Mouse (Mus musculus) telencephalon, adult 2 months (tissue): Measurements from ENCODE around the gene Aebp1.

Experiments used
- DNase-seq: peaks from one replicate; pipeline ENCODE4 v3.0.0-alpha.2; 2011; ENCODE audit warnings: low read depth, low spot score

The Aebp1 gene

DNA sequence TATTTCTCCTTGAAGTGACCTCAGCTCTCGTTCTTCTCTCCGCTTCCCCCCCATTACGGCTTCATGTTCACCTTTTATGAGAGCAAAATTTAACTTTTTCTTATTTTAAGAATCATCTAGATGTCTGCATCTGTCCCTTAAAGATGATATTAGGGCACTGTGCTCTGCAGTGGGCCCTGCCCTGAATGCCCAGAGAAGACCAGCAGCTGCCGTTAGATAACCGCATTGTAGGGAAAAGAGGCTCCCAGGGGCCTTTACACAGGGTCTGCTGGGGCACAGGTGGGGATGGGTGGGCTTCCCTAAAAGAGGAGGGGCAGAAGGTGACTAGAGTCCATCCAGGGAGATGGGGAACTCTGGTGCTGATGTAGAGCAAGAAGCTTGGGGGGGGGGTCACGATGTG lies 32.1 kb downstream of the Aebp1 start:
- DNase-seq, result no peak

DNA sequence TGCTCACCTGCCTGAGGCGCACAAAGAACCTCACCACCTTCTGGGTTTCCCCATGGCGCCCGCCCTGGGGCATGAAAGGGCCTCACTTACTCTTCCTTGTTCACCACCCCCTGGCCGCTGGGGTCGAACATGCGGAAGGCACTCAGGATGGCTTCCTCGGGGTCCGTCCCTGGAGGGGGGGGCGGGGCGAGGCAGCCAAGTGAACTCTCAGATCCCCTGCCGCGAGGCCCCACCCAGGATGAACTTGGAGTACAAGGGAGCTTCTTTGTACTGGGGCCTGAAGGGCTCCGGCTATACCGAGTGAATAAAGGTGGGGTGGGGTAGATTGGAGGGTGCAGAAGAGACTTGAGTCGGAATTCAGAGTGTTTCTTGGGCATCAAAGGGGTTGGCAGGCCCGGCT lies 35.5 kb downstream of the Aebp1 start:
- DNase-seq, result no peak

DNA sequence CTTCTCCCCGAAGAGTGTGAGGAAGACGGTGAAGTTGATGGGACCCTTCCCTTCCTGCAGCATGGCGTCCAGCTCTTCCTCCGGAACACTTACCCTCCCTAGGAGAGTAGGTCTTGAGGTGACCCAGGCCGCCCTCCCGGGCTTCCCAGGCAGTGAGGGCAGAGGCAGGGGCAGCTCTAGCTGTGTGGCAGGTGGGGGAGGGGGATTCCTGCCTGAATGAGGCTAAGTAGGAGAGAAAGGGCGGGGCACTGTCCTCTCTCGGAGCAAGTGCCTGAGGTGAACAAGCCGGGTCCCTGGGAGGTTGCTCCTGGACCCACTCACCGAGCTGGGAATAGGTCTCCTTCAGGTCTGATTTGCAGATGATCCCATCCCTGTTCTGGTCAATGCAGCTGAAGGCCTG lies 36.1 kb downstream of the Aebp1 start:
- no peak for DNase-seq

DNA sequence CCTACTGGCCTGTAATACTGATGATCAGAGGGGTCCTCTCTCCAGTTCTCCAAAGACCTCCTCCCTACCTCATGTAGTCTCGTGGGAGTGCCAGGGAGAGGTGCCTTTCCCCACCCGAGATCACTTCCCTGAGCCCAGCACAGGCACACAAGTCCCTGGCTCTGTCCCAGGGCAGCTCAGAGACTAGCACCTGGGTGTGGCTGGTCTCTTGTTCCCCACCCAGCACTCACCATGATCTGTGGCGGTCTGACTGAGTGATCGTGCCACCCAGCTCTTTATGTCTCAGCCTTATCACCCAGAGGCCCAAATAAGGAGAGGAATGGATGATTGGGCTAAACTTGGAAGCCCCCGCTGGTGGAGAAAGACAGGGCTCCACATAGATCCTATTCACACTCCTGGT lies 36.8 kb downstream of the Aebp1 start, which contains the start of gene Myl7:
Myl7 (minus strand) TSS at position 252 of the 400 bp plus-strand sequence.
- DNase-seq, result no peak

DNA sequence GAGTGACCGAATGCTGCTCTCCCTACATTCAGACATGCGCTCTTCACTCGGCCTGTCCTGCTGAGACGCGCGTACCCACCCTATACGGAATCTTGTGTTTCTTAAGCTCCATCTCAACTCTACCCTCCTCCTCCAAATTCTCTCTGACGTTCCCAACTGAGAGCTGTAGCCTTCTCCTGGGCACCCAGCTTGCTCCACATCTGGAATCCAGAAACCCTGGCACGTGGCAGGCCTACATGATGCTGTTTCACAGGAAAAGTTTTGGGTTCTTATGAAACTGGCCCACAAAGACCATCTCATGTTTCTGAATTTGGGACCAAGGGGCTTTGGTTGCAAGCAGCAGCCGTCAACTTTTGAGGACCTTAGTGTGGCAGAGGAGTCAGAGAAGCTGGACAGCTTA lies 37.5 kb downstream of the Aebp1 start:
- no peak for DNase-seq

DNA sequence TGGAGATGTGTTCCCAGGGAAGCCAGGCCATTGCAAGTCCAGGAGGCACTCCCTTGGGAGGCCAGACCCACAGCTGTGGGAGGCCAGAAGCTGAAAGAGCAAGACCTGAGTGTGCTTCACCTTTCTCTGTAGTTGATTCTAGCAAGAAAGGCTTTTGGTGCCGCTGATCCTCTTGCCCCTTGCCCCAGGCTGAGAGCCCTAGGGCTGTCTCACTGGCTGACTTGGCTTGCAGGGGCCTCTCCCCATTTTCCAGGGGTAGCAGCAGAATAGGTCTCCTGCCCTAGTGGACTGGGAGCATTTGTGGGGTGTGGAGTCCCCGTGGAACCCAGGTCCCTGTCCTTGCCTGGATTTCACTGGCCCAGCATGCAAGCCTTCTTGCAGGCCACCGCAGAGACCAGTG lies 39.6 kb downstream of the Aebp1 start:
- DNase-seq, result no peak

DNA sequence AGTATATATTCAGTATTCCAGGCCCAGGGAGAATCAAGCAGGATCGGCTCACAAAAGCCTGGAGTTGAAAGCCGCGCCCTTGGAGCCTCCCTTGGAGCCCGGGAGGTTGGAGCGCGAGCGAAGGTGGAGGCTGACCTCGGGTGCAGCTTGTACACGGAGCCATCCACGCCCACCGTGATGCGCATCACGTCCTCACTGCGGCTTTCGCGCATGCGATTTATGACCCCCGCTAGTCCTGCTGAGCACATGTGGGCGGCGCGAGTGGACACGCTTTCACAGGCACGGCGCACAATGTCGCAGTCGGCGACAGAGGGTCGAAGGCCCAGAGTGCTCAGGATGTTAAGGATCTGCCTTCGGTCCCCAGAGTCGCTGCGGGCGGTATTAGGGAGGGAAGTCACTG lies 40.2 kb downstream of the Aebp1 start:
- no peak for DNase-seq

DNA sequence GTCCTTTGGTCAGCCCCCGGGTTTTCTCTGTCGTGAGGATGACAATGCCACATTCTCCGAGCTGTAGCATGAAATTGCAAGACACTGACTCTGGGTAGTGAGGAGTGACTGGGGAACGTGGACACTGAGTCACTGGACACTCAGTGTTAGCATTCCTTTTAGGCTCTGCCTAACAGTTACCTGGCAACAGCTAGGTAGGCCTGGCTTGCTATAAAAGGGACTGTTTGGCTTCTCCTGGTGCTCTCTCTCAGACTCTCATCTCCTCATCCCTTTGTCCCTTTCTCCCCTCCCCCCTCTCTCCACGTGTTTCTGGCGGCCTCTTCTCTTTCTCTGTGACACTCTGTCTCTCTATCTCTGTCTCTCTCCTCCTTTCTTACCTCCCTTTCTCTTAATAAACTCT lies 40.6 kb downstream of the Aebp1 start:
- DNase-seq, result no peak

DNA sequence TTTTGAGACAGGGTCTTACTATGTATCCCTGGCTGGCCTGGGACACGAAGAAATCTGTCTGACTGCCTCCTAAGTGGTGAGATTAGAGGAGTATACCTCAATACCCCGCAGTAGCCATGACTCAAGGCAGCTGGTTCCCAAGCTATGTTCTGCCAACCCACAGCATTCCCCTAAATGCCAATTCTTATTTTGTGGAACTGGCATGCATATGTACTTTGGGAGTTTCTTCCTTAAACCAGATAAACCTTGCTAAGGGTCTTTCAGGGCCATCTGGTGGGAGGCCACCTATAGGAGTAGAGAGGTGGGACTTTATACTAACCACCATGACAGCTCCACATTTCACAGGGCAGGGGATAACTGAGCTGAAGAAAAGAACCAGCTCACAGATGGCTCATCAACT lies 42.1 kb downstream of the Aebp1 start:
- no peak for DNase-seq

DNA sequence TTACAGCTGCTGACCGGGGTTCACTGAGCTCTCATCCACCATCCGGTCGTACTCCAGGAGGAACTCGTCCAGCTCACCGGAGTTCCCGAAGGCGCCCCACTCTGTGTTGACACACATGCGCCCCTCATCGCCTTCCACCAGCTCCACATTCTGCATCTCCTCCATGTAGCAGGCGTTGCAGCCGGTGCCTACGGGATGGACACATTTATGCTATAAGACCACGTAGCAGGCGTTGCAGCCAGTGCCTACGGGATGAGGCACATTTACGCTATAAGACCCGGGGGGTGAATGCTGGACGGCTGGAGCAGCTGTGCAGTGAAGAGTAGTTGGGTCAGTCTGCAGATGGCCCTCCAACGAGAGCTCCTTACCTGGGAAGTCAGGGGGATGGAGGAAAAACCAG lies 42.6 kb downstream of the Aebp1 start:
- DNase-seq, result no peak

DNA sequence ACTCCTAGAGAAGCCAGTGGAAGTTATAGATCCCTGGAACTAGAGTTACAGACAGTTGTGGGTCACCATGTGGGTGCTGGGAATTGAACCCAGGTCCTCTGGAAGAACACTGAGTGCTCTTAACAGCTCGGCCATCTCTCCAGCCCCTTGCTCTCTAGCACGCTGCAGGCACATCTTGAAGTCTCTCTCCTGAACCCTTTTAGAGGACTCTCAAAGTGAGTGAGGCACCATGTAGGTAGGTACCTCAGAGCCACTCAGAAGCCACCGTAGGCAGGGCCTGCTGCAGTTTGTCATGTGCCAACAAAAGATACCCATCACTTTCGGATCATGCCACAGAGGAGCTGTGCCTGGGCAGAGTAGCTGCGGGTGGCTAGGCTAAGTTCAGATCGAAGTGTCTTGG lies 43.1 kb downstream of the Aebp1 start:
- DNase-seq, result no peak

DNA sequence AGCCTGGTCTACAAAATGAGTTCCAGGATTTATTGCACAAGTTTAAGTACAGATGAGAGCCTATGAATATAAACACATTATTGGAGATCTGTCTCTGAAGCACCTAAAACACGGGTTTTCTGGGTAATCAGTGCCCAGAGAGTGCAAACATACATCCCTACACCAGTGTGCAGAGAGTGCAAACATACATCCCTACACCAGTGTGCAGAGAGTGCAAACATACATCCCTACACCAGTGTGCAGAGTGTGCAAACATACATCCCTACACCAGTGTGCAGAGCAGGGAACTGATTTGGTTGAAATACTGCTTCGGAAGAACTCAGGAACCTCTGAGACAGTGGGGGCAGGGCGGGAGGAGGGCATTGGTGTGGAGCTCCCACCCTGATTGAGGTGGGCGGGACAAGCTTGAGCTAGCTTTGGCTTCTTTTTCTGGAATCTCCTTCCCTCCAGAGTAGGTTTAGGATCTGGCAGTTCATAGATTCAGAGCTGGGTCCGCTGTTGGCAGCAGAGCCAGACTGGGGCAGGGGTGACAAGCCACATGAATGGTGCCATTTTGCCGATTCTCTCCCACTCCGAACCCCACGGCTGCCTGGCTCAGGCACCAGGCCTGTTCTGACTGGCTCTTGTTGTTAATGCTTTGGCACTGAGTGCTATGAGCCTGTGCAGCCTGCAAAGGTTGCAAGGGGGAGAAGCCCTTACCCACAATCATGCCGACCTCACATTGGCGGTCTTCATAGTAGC lies 44.2 kb downstream of the Aebp1 start:
- no peak for DNase-seq

DNA sequence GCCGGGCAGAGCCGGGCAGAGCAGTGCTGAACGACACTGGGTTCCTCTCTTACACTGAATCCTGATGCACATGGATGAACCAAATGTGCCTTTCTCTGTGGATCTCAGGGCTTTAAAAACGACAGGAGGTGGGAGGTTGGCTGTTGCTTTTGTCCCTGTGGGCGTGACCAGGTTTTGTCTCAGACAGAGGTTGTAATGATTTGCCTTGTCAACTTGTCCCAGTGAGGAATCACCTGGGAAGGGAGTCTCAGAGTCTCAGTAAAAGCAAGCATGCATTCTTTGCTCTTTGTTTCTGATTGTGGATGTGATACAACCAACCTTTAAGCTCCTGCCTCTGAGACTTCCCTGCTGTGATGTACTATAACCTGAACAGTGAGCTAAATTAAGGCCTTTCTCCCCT lies 45.3 kb downstream of the Aebp1 start:
- DNase-seq, result no peak

DNA sequence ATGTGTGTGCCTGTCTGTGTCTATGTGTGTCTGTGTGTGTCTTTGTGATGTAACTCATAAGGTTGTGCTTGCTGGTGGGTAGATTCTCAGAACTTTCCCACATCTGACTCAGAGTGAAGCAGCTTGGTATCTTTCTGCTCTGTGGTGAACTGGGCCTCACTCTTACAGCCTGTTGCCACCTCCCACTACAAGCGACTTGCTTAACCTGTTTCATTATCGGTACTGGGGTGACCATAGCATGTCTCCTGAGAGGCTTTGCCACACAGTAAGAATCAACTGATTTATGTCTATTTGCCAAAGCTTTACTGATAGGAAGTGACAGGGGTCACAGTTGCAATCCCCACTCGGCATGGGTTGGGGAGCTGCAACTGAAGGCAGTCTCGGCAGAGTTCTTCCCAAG lies 46.9 kb downstream of the Aebp1 start:
- no peak for DNase-seq

DNA sequence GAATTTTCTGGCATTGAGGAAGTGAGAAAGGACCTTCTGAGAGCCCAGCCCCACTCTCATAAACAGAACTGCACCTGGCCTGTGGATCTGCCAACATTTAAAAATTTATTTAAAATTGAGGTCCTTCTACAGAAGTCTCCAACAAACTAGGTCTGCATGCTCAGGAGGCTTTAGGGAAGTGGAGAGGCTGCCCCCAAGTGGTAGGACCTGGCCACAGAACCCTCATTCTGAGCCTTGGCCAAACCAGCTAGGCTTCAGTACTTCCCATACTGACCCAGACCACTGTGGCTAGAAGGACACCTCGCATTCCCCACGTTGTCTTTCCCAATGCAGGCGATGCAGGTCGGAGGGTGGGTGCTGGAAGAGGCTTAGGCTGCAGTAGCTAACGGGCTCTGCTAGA lies 50.9 kb downstream of the Aebp1 start:
- no peak for DNase-seq

DNA sequence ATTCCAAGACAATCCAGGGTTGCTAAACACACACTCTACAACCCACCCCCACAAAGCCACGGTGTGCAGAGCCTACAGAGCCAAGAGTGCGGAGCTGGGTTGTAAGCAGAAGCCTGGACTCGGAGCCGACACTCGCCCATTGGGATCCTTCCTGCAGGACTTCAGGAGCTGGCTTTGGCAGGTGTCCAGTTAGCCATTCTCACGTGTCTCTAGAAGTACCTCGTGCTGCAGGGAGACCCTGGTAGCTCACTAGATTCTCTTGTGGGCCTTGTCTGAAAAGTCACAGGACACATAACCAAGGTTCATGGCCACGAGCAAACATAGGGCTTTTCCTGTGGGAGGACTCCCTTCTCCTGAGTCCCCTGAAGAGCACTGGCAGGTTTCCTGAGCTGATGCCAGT lies 51.5 kb downstream of the Aebp1 start:
- no peak for DNase-seq

DNA sequence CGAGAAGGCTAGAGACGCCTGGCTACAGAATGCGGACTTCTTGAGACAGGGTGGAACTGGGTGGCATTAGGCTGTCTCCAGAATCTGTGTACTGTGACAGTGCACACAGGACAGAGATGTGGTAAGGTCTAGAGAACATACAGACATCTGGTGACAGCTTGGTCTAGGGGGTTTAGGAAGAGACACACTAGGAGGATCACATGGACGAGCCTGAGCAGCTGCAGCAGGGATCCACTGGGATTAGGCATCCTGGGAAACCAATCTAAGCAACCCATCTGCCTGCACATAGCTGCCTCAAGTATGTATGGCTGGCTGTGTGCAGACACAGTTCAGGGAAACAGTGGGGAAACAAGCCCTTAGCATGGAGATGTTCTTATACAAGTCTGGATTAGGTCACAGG lies 52.2 kb downstream of the Aebp1 start:
- no peak for DNase-seq

DNA sequence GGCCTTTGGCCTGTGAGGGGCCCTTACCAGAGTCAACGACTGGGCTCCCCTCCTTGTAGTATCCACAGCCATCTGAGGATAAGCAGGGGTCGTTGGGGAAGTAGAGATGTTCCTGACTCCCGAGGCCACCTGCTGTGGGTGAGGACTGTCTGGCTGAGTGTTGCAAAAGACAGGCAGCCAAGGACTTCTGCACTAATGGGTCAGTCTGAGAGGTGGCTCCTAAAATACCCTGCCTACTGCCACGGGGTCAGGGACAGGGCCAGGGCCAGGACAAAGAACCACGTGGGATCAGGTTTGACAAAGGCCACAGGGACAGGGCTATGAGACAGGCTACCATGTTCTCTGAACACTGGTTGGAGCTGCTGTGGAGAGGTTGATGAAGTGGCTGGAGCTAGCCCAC lies 53.2 kb downstream of the Aebp1 start:
- DNase-seq, result no peak

DNA sequence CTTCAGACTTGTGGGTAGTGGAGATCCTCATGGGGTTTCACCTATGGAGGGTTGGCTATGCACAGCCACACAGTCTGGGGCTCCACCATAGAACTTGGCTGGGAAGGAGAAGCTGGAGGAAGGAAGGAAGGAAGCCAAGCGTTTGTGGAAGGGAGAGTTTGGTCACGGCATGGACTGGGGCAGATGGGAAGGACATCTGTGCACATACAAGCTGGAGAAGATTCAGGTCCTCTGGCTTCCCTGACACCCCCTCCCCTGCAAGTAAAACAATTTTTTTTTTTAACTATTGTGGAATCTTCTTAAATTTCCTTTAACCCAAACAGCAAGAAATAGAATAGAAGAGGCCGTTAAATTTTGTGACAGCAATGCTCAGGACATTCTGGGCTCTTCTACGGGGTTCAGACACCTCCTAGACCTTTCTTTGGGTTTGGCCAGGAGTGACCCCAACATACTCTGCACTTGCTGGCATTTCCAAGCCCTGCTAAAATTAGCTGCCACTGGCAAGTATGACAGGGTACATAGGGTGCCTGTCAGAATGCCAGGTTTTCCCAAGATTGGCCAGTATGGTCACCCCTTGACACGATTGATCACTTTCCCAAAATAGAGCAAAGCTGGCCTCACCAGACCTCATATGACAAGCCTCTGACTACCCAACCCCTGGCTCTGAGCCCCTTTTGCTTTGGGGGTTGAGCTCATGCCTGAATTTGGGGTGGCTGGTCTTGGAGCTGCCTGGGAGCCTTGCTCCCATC lies 53.9 kb downstream of the Aebp1 start:
- DNase-seq, result no peak

DNA sequence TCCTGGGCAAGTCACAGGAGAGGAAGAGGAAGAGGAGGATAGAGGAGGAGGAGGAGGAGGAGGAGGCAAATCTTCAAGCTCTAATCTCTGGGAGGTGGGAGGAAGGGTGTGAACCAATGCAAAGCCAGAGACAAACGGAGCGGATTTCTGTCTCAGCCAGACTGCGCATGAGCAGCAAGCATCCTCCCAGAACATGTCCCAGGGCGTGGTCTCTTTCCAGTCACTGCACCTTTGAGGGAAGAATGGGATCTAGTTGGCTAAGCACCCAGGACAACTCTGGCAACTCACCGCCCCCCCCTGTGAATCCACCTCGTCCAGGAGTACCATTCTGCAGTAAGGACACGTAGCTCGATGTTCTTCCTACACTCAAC lies 54.4 kb downstream of the Aebp1 start:
- no peak for DNase-seq

DNA sequence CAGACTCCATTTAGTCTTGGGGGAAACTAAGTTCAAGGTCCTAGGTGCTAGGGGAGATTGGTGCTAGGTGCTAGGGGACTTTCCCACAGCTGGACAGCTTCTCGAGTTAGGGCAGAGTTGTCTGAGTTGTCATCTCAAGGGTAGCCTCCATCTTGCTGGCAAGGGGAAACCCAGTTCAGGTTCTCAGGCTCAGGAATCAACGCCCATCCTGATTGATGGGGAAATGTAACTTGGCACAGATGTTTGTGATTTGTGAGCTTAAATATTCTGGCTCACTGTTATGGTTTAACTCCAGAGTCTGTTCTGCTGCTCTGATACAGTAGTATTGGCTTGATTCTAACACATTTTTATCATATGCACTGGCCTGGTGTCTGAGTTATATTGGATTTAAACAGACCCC lies 56.4 kb downstream of the Aebp1 start:
- no peak for DNase-seq

DNA sequence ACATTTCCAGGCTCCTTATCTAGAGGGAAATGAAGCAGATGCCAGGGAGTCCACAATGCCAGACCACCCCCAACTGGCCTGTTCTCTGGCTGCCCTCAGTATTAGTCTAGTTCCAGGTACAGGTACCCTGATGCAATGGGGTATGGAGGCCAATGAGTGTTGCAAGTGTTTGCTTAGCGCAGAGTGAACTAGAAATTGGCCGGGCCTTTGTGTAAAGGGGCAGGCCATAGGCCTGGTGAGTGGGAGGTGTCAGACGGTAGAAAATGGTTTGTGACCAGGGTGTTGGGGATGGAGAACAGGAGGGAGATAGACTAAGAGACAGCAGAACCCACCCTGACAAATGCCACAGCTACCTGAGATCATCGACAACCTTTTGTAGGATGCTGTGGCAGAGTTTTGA lies 57.9 kb downstream of the Aebp1 start:
- no peak for DNase-seq

DNA sequence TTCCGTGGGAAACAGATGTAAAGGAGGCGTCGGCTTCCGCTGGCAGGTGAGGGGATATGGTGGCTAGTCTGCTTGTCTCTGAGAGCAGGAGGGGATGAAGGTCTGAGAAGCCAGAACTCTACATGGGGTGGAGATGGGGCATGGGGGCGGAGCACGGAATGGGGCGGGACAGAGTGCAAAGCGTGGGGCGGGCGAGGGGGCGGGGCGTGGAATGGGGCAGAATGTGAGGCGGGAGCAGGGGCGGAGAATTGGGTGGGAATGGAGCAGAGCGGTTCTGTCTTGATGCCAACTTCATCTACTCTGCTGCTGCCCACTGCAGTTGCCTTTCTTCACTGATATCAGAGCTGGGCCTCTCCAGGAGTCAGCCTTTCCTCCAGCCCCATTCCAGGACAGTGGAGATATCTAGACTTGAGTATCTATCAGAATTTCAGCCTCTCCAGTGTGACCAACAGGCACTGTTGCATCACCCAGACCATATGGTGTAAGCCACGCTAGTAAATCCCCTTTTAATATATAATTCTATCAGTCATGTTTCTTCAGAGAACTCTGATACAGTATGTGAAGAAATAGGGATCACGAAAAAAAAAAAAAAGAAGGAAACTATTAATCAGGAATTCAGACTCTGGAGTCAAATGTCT lies 58.7 kb downstream of the Aebp1 start:
- no peak for DNase-seq
